13 mouse cellular contexts compared by ENCODE assay signal in genomic region chr4:144995826-144996225, GRCm38 (mm10).
DNase-seq lines count a peak whose midpoint lies in the region; ATAC-seq and TF ChIP-seq lines count a peak whose summit lies in the region.
"Had no signal": no experiment of that assay in that cellular context is flagged by ENCODE, and none has a peak within 500 bp of the region (broad histone marks: within the 10 kb centered on the region; RNA-seq: fewer than 3 reads in every experiment).

No protein-coding gene starts in this region.

- H3K4me1 ChIP-seq in heart, adult 2 months (ENCODE audit: control insufficient read depth, insufficient read depth, low read length): peaks cover 36% of the 10 kb centered on the region
- H3K4me1 ChIP-seq in lung, embryonic 14.5 days (ENCODE audit: insufficient read depth): peaks cover 49% of the 10 kb centered on the region
- H3K4me1 ChIP-seq in cerebellum, adult 2 months (ENCODE audit: control insufficient read depth, insufficient read depth, low read length): peaks cover 8% of the 10 kb centered on the region

- no peak for DNase-seq in heart, adult 2 months
- no peak for DNase-seq in heart, postnatal 10 days
- no peak for DNase-seq in lung, embryonic 14.5 days
- DNase-seq in lung, postnatal 10 days: no peak
- DNase-seq in cerebellum, adult 2 months: no peak
- no peak for DNase-seq in adrenal gland, adult 2 months
- DNase-seq: gastrocnemius, postnatal 36 days; heart, postnatal 14 days; kidney, adult 9 months; left cerebral cortex, postnatal 4 days had no signal

- H3K9me3 ChIP-seq in lung, embryonic 14.5 days (ENCODE audit: low read depth, low read length): no peaks in the 10 kb centered on the region
- H3K9me3 ChIP-seq: midbrain, embryonic 12.5 days had no signal

- TF ChIP-seq EP300 in heart, adult 2 months (IDR thresholded peaks at IDR 0.05; ENCODE audit: insufficient read depth, low read depth, low read length): no peak

- no peak overlapping the region for H3K9ac ChIP-seq in heart, adult 2 months (ENCODE audit: low read depth, low read length)
- H3K9ac ChIP-seq in lung, embryonic 14.5 days: no peak overlapping the region
- H3K9ac ChIP-seq: midbrain, embryonic 12.5 days had no signal

- H3K4me2 ChIP-seq in lung, embryonic 14.5 days: no peak overlapping the region
- H3K4me2 ChIP-seq: midbrain, embryonic 12.5 days had no signal

- WGBS in heart, adult 2 months: 43% methylated on average over 1 of the region's 1 CpGs
- WGBS in lung, embryonic 14.5 days: 23% methylated on average over 1 of the region's 1 CpGs
- WGBS in macrophage (ENCODE audit: missing documents): 0% methylated on average over 1 of the region's 1 CpGs
- WGBS in cerebellum, adult 2 months: 73% methylated on average over 1 of the region's 1 CpGs

- peak overlapping the region; percentile 5; the same call in 1 of the 2 replicates for H3K27ac ChIP-seq in heart, adult 2 months
- peak overlapping the region; percentile 42 for H3K27ac ChIP-seq in lung, embryonic 14.5 days (ENCODE audit: low read depth)
- peak overlapping the region; percentile 100 for H3K27ac ChIP-seq in macrophage
- no peak overlapping the region for H3K27ac ChIP-seq in cerebellum, adult 2 months (ENCODE audit: insufficient read depth, low read length)
- H3K27ac ChIP-seq: midbrain, embryonic 12.5 days had no signal

- H3K36me3 ChIP-seq in heart, adult 2 months (ENCODE audit: control insufficient read depth, insufficient read depth, low read length): peaks cover 23% of the 10 kb centered on the region
- H3K36me3 ChIP-seq in lung, embryonic 14.5 days (ENCODE audit: insufficient read depth): no peaks in the 10 kb centered on the region
- H3K36me3 ChIP-seq in macrophage (ENCODE audit: inconsistent target): no peaks in the 10 kb centered on the region
- H3K36me3 ChIP-seq: midbrain, embryonic 12.5 days had no signal

- ATAC-seq in lung, embryonic 14.5 days (ENCODE audit: insufficient read depth): no peak
- peak; percentile 73 for ATAC-seq in activated CD4-positive, CD25-positive, alpha-beta regulatory T cell, adult 4 months

- H3K27me3 ChIP-seq in heart, adult 2 months (ENCODE audit: control insufficient read depth, insufficient read depth, low read length): no peaks in the 10 kb centered on the region
- no peaks in the 10 kb centered on the region for H3K27me3 ChIP-seq in lung, embryonic 14.5 days (ENCODE audit: insufficient read depth, low read length)
- no peaks in the 10 kb centered on the region for H3K27me3 ChIP-seq in cerebellum, adult 2 months (ENCODE audit: control insufficient read depth, insufficient read depth, low read length)
- H3K27me3 ChIP-seq: midbrain, embryonic 12.5 days had no signal

- TF ChIP-seq CTCF in heart, adult 2 months (IDR thresholded peaks at IDR 0.05): no peak
- no peak for TF ChIP-seq CTCF in lung, embryonic 14.5 days (IDR thresholded peaks at IDR 0.05; ENCODE audit: low read depth)
- no peak for TF ChIP-seq CTCF in cerebellum, adult 2 months (IDR thresholded peaks at IDR 0.05; ENCODE audit: borderline replicate concordance, insufficient read depth, low read depth, low read length)

- TF ChIP-seq POLR2A in heart, adult 2 months (IDR thresholded peaks at IDR 0.05; ENCODE audit: insufficient read depth, low read depth, low read length): no peak
- TF ChIP-seq POLR2A in cerebellum, adult 2 months (IDR thresholded peaks at IDR 0.05; ENCODE audit: borderline replicate concordance, insufficient read depth, low read length): no peak

- no peak overlapping the region for H3K4me3 ChIP-seq in heart, adult 2 months
- H3K4me3 ChIP-seq in lung, embryonic 14.5 days (ENCODE audit: low read depth, low read length): no peak overlapping the region
- no peak overlapping the region for H3K4me3 ChIP-seq in macrophage (ENCODE audit: inconsistent target)
- no peak overlapping the region for H3K4me3 ChIP-seq in cerebellum, adult 2 months (replicated peaks; ENCODE audit: insufficient read depth, low read depth, low read length)
- H3K4me3 ChIP-seq: midbrain, embryonic 12.5 days had no signal

- H3K79me2 ChIP-seq in heart, adult 2 months (replicated peaks; ENCODE audit: control insufficient read depth, insufficient read depth, low read length): no peaks in the 10 kb centered on the region; the same call in 1 of the 2 replicates
- peaks cover 6% of the 10 kb centered on the region; the same call in 1 of the 2 replicates for H3K79me2 ChIP-seq in macrophage (ENCODE audit: inconsistent target)

- intact Hi-C loops in heart, adult 2 months (cut with DNase I): no loop called here
- intact Hi-C loops in heart, postnatal 10 days (cut with DNase I): no loop called here
